Mouse (Mus musculus) ovary, postnatal 36 days (tissue): ENCODE measurements around the gene Zfp750.

Source experiments
- DNase-seq: peaks from one replicate; pipeline ENCODE4 v3.0.0; 2022; ENCODE audit warnings: low spot score, mixed read lengths

Gene Zfp750

GRCm38 (mm10) chr11:121542471-121542870, 23.3 kb upstream of the Zfp750 start:
- DNase-seq = no peak

- no peak for DNase-seq
Observed at GRCm38 (mm10) chr11:121536528-121536927, 17.4 kb upstream of the Zfp750 start.

- no peak for DNase-seq
Observed at GRCm38 (mm10) chr11:121529747-121530146, 10.6 kb upstream of the Zfp750 start.

GRCm38 (mm10) chr11:121524191-121524590, 5.1 kb upstream of the Zfp750 start:
- no peak for DNase-seq

- no peak for DNase-seq
Observed at GRCm38 (mm10) chr11:121522156-121522762, 3.1 kb upstream of the Zfp750 start.

- DNase-seq = no peak
Observed at GRCm38 (mm10) chr11:121520761-121521160, 1.6 kb upstream of the Zfp750 start.

GRCm38 (mm10) chr11:121519703-121520102, 570 bp upstream of the Zfp750 start:
- no peak for DNase-seq

- DNase-seq = no peak
Observed at GRCm38 (mm10) chr11:121517687-121518465, 1.3 kb downstream of the Zfp750 start.

GRCm38 (mm10) chr11:121516906-121517305, 2.2 kb downstream of the Zfp750 start:
- DNase-seq = no peak

GRCm38 (mm10) chr11:121515996-121516395, 3.1 kb downstream of the Zfp750 start:
- DNase-seq = no peak

- DNase-seq = no peak
Observed at GRCm38 (mm10) chr11:121512896-121513572, 6.1 kb downstream of the Zfp750 start.

- no peak for DNase-seq
Observed at GRCm38 (mm10) chr11:121510512-121511246, 8.5 kb downstream of the Zfp750 start.

- no peak for DNase-seq
Observed at GRCm38 (mm10) chr11:121508478-121508877, 10.7 kb downstream of the Zfp750 start.

GRCm38 (mm10) chr11:121502000-121502860, 16.9 kb downstream of the Zfp750 start:
- no peak for DNase-seq

GRCm38 (mm10) chr11:121501525-121501924, 17.6 kb downstream of the Zfp750 start:
- no peak for DNase-seq

- no peak for DNase-seq
Observed at GRCm38 (mm10) chr11:121500595-121500994, 18.5 kb downstream of the Zfp750 start.

- no peak for DNase-seq
Observed at GRCm38 (mm10) chr11:121490651-121491050, 28.5 kb downstream of the Zfp750 start.

GRCm38 (mm10) chr11:121485882-121486281, 33.3 kb downstream of the Zfp750 start:
- DNase-seq = no peak

GRCm38 (mm10) chr11:121481129-121481528, 38.0 kb downstream of the Zfp750 start:
- no peak for DNase-seq

GRCm38 (mm10) chr11:121479476-121480203, 39.5 kb downstream of the Zfp750 start:
- no peak for DNase-seq
